Mouse (Mus musculus) cortical plate, adult 2 months (tissue): Measurements from ENCODE around the gene Tcp11l2. TPM values are rescaled to one million over a fixed set of nuclear protein-coding genes. Genes with fewer than 3 reads are reported as not detected.

Experiments
- H3K27ac ChIP-seq: fragments of 200-500 bp; 2 replicates; pipeline ENCODE4 v1.5.1; 2012; ENCODE audit warnings: low read length, control low read depth, inconsistent platforms; ENCODE audit not compliant: insufficient read depth
- H3K4me1 ChIP-seq: fragments of 200-500 bp; 2 replicates; pipeline ENCODE4 v1.6.1; 2011; ENCODE audit warnings: low read length; ENCODE audit not compliant: control insufficient read depth, insufficient read depth
- H3K4me3 ChIP-seq: fragments of 200-500 bp; 2 replicates; pipeline ENCODE4 v1.5.1; 2011; ENCODE audit warnings: mild to moderate bottlenecking, low read length, control low read depth; ENCODE audit not compliant: insufficient read depth
- CTCF ChIP-seq: fragments of 200-500 bp; IDR thresholded peaks from 2 replicates; pipeline ENCODE4 v1.5.1; 2011; ENCODE audit warnings: mild to moderate bottlenecking, control low read depth, low read length; ENCODE audit not compliant: insufficient read depth; ENCODE audit errors: extremely low read depth
- POLR2A ChIP-seq: fragments of 200-500 bp; IDR thresholded peaks from 2 replicates; pipeline ENCODE4 v1.6.1; 2011; ENCODE audit warnings: mild to moderate bottlenecking, low read length, control low read depth; ENCODE audit not compliant: insufficient read depth; ENCODE audit errors: extremely low read depth
- polyA plus RNA-seq: library from polyadenylated mRNA; depleted of rRNA; stranded (reverse); fragments of >200 nt; gene quantifications from 2 replicates; pipeline ENCODE4 v1.2.3, GENCODE M21; 2012; rRNA removed

The Tcp11l2 gene
- polyA plus RNA-seq = 22.0 and 22.4 TPM in 2 replicates

GRCm38 (mm10) chr10:84576395-84577070 is at the start of gene Tcp11l2:
TSS of gene Tcp11l2 (plus strand) at chr10:84576626.
- Histone ChIP-seq H3K4me3 (peak within 1 kb of the TSS; percentile 53), H3K27ac (peak within 1 kb of the TSS; percentile 81), H3K4me1 (peaks cover 3% of the 10 kb centered on the region; the same call in 1 of the 2 replicates)
- peak; percentile 68 for TF ChIP-seq POLR2A
- TF ChIP-seq CTCF = no peak

GRCm38 (mm10) chr10:84527070-84527469 is 49.4 kb upstream of the Tcp11l2 start:
- H3K4me3 ChIP-seq = no peak overlapping the region
- H3K27ac ChIP-seq = no peak overlapping the region
- peaks cover 7% of the 10 kb centered on the region; the same call in 1 of the 2 replicates for H3K4me1 ChIP-seq
- no peak for TF ChIP-seq CTCF

- Histone ChIP-seq H3K27ac (no peak overlapping the region), H3K4me3 (no peak overlapping the region), H3K4me1 (peaks cover 7% of the 10 kb centered on the region; the same call in 1 of the 2 replicates)
- TF ChIP-seq POLR2A = no peak
- no peak for TF ChIP-seq CTCF
These were observed 48.8 kb upstream of the Tcp11l2 start for GRCm38 (mm10) chr10:84527631-84528030.

GRCm38 (mm10) chr10:84530388-84530787 is 46.0 kb upstream of the Tcp11l2 start:
- peak overlapping the region; percentile 14; the same call in 1 of the 2 replicates for H3K4me3 ChIP-seq
- TF ChIP-seq CTCF (no peak), POLR2A (no peak)
- no peak overlapping the region for H3K27ac ChIP-seq
- H3K4me1 ChIP-seq = peaks cover 7% of the 10 kb centered on the region; the same call in 1 of the 2 replicates

GRCm38 (mm10) chr10:84531576-84531975 is 44.9 kb upstream of the Tcp11l2 start:
- Histone ChIP-seq H3K4me3 (no peak overlapping the region), H3K4me1 (peaks cover 8% of the 10 kb centered on the region; the same call in 1 of the 2 replicates), H3K27ac (no peak overlapping the region)
- TF ChIP-seq POLR2A = no peak
- no peak for TF ChIP-seq CTCF

GRCm38 (mm10) chr10:84532191-84532889 is 44.1 kb upstream of the Tcp11l2 start:
- Histone ChIP-seq H3K4me1 (peaks cover 8% of the 10 kb centered on the region; the same call in 1 of the 2 replicates), H3K4me3 (peak overlapping the region; percentile 95), H3K27ac (no peak overlapping the region)
- TF ChIP-seq CTCF (no peak), POLR2A (no peak)

- H3K4me1 ChIP-seq = peaks cover 8% of the 10 kb centered on the region; the same call in 1 of the 2 replicates
- TF ChIP-seq POLR2A (no peak), CTCF (no peak)
- peak overlapping the region; percentile 95 for H3K4me3 ChIP-seq
- H3K27ac ChIP-seq = peak overlapping the region; percentile 66; the same call in 1 of the 2 replicates
These were observed 43.2 kb upstream of the Tcp11l2 start for GRCm38 (mm10) chr10:84532911-84533882.

GRCm38 (mm10) chr10:84533912-84534671 is 42.3 kb upstream of the Tcp11l2 start, which contains the start of gene Ckap4:
TSS of gene Ckap4 (minus strand) at chr10:84534062.
- H3K4me3 ChIP-seq = peak within 1 kb of the TSS; percentile 95
- H3K4me1 ChIP-seq = peaks cover 8% of the 10 kb centered on the region; the same call in 1 of the 2 replicates

More at GRCm38 (mm10) chr10:84533912-84534671, 42.3 kb upstream of the Tcp11l2 start, which contains the start of gene Ckap4:
- TF ChIP-seq POLR2A = no peak
- no peak for TF ChIP-seq CTCF
- H3K27ac ChIP-seq = peak within 1 kb of the TSS; percentile 66; the same call in 1 of the 2 replicates
